Mouse (Mus musculus): Measurements from ENCODE around the gene Hmg20b. TPM values are rescaled to one million over a fixed set of nuclear protein-coding genes. Genes with fewer than 3 reads are reported as not detected.
A peak's percentile ranks its signal among the peaks of the same experiment; 100 is the strongest.

Gene Hmg20b
- total and polyA plus RNA-seq, 3 experiments, result 54.9 to 58.1 (median 55.6) TPM

DNA sequence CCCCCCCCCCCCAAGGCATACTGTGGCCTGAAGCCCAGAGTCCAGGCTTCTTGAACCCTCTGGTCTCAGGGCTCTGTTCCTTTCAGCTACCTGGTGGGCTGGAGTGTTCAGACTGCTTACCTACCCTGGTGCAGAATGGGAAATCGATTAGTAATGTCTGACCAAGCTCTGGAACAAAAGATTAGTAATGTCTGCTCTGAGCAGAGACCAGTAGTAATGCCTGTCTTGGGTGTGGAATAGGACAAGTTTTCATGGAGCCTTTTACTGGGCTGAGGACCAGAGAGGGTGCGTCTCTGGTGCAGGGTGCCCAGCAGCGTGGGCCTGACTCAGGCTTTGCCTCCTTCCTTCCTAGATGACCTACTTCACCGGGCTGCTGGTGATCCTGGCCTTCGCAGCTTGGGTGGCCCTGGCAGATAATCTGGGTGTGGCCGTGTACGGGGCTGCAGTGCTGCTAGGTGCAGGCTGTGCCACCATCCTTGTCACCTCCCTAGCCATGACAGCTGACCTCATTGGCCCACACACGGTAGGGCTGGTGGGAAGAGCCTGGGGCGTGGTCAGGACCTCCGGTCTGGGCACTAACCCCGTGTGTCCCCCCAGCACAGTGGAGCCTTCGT, 12.2 kb upstream of the Hmg20b start:
- Histone ChIP-seq H3K9ac (ENCODE audit: low read depth, low read length) (no peak overlapping the region), H3K27ac (no peak overlapping the region; the same call in 1 of the 2 replicates), H3K4me1 (ENCODE audit: control insufficient read depth, insufficient read depth, low read length) (peaks cover 10% of the 10 kb centered on the region), H3K4me3 (no peak overlapping the region), H3K27me3 (ENCODE audit: control insufficient read depth, insufficient read depth, low read length) (no peaks in the 10 kb centered on the region), H3K79me2 (replicated peaks; ENCODE audit: control insufficient read depth, insufficient read depth, low read length) (no peaks in the 10 kb centered on the region), H3K36me3 (ENCODE audit: control insufficient read depth, insufficient read depth, low read length) (no peaks in the 10 kb centered on the region)
- intact Hi-C loops (cut with DNase I), result no loop called here
- WGBS, result 66% methylated on average over 12 of the region's 12 CpGs
- no peak for DNase-seq
- no peak for TF ChIP-seq EP300 (IDR thresholded peaks at IDR 0.05; ENCODE audit: insufficient read depth, low read depth, low read length)
- no peak for TF ChIP-seq POLR2A (IDR thresholded peaks at IDR 0.05; ENCODE audit: insufficient read depth, low read depth, low read length)
- no peak for TF ChIP-seq CTCF (IDR thresholded peaks at IDR 0.05)

DNA sequence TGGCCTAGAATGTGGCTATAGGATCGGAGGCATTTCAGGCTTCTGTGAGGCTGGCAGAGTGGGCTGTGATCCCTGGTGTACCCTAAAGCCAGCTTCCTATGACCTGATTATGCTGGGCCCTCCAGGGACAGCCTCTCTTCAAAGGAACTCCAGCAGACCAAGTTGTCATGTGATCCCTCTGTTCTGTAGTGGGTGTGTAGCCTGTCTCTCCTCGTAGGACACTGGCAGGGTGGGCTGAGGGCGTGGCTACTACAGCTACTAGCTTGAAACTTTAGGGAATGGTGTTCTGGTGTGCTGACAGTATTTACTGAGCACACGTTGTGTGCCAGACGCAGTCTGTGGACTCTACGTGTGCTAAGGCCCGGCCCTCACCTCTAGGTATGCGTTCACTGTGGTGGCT, 10.4 kb upstream of the Hmg20b start:
- no peak for DNase-seq
- H3K4me1 ChIP-seq (ENCODE audit: control insufficient read depth, insufficient read depth, low read length), result peaks cover 12% of the 10 kb centered on the region
- H3K9ac ChIP-seq (ENCODE audit: low read depth, low read length), result no peak overlapping the region

GRCm38 (mm10) chr10:81358841-81359240, 8.6 kb upstream of the Hmg20b start:
- intact Hi-C loops (cut with DNase I), result no loop called here
- Histone ChIP-seq H3K36me3 (ENCODE audit: control insufficient read depth, insufficient read depth, low read length) (no peaks in the 10 kb centered on the region), H3K27ac (no peak overlapping the region), H3K79me2 (replicated peaks; ENCODE audit: control insufficient read depth, insufficient read depth, low read length) (no peaks in the 10 kb centered on the region), H3K4me3 (no peak overlapping the region), H3K27me3 (ENCODE audit: control insufficient read depth, insufficient read depth, low read length) (no peaks in the 10 kb centered on the region), H3K9ac (ENCODE audit: low read depth, low read length) (no peak overlapping the region), H3K4me1 (ENCODE audit: control insufficient read depth, insufficient read depth, low read length) (peaks cover 9% of the 10 kb centered on the region)
- TF ChIP-seq CTCF (IDR thresholded peaks at IDR 0.05), result no peak
- TF ChIP-seq POLR2A (IDR thresholded peaks at IDR 0.05; ENCODE audit: insufficient read depth, low read depth, low read length), result no peak
- TF ChIP-seq EP300 (IDR thresholded peaks at IDR 0.05; ENCODE audit: insufficient read depth, low read depth, low read length), result no peak
- whole genome bisulfite sequencing, result 62% methylated on average over 1 of the region's 1 CpGs
- DNase-seq, result no peak

More for the DNA sequence above, 10.4 kb upstream of the Hmg20b start:
- Histone ChIP-seq H3K4me3 (no peak overlapping the region), H3K36me3 (ENCODE audit: control insufficient read depth, insufficient read depth, low read length) (no peaks in the 10 kb centered on the region), H3K79me2 (replicated peaks; ENCODE audit: control insufficient read depth, insufficient read depth, low read length) (no peaks in the 10 kb centered on the region), H3K27me3 (ENCODE audit: control insufficient read depth, insufficient read depth, low read length) (no peaks in the 10 kb centered on the region), H3K27ac (no peak overlapping the region)
- no peak for TF ChIP-seq POLR2A (IDR thresholded peaks at IDR 0.05; ENCODE audit: insufficient read depth, low read depth, low read length)
- TF ChIP-seq EP300 (IDR thresholded peaks at IDR 0.05; ENCODE audit: insufficient read depth, low read depth, low read length), result no peak
- intact Hi-C loops (cut with DNase I), result no loop called here
- 73% methylated on average over 8 of the region's 8 CpGs for WGBS

DNA sequence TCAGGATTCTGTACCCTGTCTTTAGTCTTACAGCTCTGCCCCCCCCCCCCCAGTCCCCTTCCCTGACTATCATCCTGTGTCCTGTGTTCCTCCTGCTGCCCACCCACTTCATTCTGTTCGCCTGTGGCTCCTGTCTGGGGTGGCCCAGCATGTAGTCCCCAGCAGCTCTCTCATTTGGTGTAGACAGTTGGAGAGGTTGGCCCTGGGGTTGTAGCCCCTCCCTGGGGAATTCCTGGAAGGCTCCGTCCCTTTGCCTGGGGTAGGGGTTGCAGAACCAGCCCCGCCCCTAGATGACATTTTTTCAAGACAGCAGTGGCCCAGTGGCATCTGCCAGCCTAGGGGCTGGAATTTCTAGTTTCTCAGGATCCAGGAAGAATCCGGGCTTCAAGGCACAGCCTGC, 7.9 kb upstream of the Hmg20b start:
- Histone ChIP-seq H3K27ac (no peak overlapping the region), H3K9ac (ENCODE audit: low read depth, low read length) (peak overlapping the region; percentile 94), H3K4me3 (peak overlapping the region; percentile 69), H3K36me3 (ENCODE audit: control insufficient read depth, insufficient read depth, low read length) (no peaks in the 10 kb centered on the region), H3K4me1 (ENCODE audit: control insufficient read depth, insufficient read depth, low read length) (peaks cover 7% of the 10 kb centered on the region), H3K27me3 (ENCODE audit: control insufficient read depth, insufficient read depth, low read length) (no peaks in the 10 kb centered on the region), H3K79me2 (replicated peaks; ENCODE audit: control insufficient read depth, insufficient read depth, low read length) (no peaks in the 10 kb centered on the region)
- intact Hi-C loops (cut with DNase I), result no loop called here
- no peak for DNase-seq
- WGBS, result 35% methylated on average over 4 of the region's 4 CpGs
- TF ChIP-seq EP300 (IDR thresholded peaks at IDR 0.05; ENCODE audit: insufficient read depth, low read depth, low read length) (no peak), CTCF (IDR thresholded peaks at IDR 0.05) (no peak), POLR2A (IDR thresholded peaks at IDR 0.05; ENCODE audit: insufficient read depth, low read depth, low read length) (no peak)

GRCm38 (mm10) chr10:81356991-81357844, 6.9 kb upstream of the Hmg20b start, which contains the start of gene Mfsd12:
Gene Mfsd12, plus strand, starts transcription at chr10:81357491.
- no peaks in the 10 kb centered on the region for H3K79me2 ChIP-seq (replicated peaks; ENCODE audit: control insufficient read depth, insufficient read depth, low read length)
- peak within 1 kb of the TSS; percentile 69 for H3K4me3 ChIP-seq
- intact Hi-C loops (cut with DNase I), result no loop called here
- no peaks in the 10 kb centered on the region for H3K36me3 ChIP-seq (ENCODE audit: control insufficient read depth, insufficient read depth, low read length)
- peak within 1 kb of the TSS; percentile 94 for H3K9ac ChIP-seq (ENCODE audit: low read depth, low read length)
- peak within 1 kb of the TSS; percentile 82 for H3K27ac ChIP-seq
- peak; percentile 93 to 95 for DNase-seq
- WGBS, result 2% methylated on average over 79 of the region's 79 CpGs
- TF ChIP-seq CTCF (IDR thresholded peaks at IDR 0.05) (no peak), EP300 (IDR thresholded peaks at IDR 0.05; ENCODE audit: insufficient read depth, low read depth, low read length) (0 out of 2 replicates have a peak, but pooled peaks have one; percentile 0), POLR2A (IDR thresholded peaks at IDR 0.05; ENCODE audit: insufficient read depth, low read depth, low read length) (peak; percentile 58; the same call in 1 of the 2 replicates)
- H3K4me1 ChIP-seq (ENCODE audit: control insufficient read depth, insufficient read depth, low read length), result peaks cover 6% of the 10 kb centered on the region
- H3K27me3 ChIP-seq (ENCODE audit: control insufficient read depth, insufficient read depth, low read length), result no peaks in the 10 kb centered on the region

All from heart, adult 2 months (tissue).